Mouse (Mus musculus) adrenal gland, adult 2 months (tissue): ENCODE data around the gene Hirip3. TPM values are rescaled to one million over a fixed set of nuclear protein-coding genes. Genes with fewer than 3 reads are reported as not detected.
"Not testable (repeated sequence)": the region's sequence is repeated elsewhere in the genome, so short reads cannot be mapped to it uniquely, and the experiment has no call there.

Experiments
- DNase-seq: peaks from one replicate; pipeline ENCODE4 v3.0.0; 2021
- polyA plus RNA-seq: library from polyadenylated mRNA; depleted of rRNA; stranded (reverse); fragments of >200 nt; gene quantifications from 2 replicates; pipeline ENCODE4 v1.2.3, GENCODE M21; 2012
- total RNA-seq, 2 experiments: library from RNA; stranded (reverse); gene quantifications; 2 replicates each; pipeline ENCODE4 v1.2.3; 2021

Gene Hirip3
- total and polyA plus RNA-seq, 3 experiments: 2.9 to 16.3 (median 8.2) TPM

DNA sequence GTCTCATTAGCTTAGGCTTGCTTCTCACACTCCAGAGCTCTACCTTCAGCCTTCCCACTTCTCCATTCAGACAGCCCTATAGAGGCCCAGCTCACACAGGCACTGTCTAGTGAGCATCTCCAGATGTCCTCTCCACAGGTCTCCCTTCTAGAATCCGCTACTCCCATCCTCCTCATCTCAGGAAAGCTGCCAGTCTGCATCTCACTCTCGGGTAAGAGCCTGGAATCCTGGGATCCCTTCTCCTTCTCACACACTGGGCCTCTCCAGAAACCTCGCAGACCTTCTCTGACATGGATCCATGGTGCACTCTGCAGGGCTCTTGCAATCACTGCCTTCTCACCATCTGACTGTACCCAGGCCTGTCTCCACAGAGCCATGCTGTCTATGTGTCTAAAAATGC, 6.1 kb upstream of the Hirip3 start:
- no peak for DNase-seq

DNA sequence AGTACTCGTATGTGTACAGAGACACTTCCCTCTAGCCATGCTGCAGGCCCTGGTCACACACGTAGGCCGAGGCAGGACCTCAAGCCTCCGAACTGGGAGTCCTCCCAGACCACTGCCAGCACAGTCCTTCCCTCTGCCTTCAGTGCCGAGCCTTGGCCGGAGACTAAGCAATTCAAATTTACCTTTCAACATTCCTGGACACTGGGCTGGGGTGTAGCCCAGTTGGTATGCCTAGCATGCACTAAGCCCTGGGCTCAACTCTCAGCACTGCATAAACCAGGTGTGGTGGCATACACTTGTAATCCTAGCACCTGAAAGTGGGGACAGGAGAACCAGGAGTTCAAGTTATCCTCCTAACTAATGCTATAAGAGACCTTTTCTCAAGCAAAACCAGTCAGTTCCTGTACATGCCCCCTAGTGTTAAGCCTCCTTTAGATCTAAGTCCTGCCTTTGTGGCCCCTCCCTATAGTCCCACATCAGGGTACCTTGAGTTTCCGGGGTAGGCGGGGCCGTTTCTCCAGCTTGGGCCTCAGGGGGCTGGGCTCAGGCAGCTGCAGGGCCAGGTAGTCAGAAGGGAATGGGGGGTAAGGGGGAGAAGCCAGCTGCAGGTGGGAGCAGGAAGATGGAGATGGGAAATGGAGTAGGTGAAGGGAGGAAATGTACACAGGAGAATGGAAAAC, 4.9 kb upstream of the Hirip3 start:
- no peak for DNase-seq

DNA sequence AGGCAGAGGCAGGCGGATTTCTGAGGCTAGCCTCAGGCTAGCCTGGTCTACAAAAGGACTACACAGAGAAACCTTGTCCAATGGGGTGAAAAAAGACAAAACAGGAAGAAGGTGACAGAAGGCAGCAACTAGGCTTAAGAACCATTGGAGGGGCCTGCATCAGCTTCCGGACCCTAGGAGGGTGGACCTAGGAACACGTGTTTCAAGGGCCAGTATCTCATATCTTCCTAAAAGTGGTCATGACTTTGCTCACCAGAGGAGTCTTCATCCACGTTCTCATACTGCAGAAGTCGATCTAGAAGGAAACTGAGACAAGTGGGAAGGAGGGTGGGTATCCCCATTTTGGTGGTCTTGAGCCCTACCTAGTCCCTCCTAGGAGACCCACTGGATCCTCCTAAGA, 785 bp upstream of the Hirip3 start:
- no peak for DNase-seq

DNA sequence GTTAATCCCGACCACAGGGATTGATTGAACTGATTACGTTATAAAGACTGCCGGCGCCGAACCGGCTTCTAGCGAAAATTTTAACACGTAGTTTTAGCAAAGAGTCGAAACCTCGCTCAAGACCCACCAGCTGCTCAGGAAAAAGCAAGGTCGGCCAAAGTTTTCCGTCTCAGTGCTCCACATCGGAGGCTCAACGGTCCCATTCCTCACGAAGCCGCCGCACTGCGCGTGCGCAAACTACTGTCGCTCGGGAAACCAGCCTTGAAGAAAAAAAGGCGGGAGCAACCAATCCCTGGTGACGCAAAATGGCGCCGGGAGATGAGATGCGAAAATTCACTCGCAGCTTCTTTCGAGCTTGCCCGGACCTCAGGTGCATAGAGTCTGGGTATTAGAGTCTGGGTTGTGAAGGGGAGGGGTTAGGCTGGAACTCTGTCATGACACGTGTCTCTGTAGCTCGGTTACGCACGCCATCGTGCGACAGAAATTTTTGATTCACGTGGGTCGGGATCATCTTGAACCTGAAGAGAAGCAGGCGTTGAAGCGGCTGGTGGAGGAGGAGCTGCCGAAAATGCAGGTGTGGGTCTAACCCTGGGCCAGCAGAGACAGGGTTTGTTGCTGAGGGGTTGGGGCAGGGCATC, 494 bp downstream of the Hirip3 start, which contains the start of gene Ino80e:
Gene Ino80e (minus strand): TSS at position 231 of the 638 bp plus-strand sequence.
- DNase-seq: peak; percentile 94

DNA sequence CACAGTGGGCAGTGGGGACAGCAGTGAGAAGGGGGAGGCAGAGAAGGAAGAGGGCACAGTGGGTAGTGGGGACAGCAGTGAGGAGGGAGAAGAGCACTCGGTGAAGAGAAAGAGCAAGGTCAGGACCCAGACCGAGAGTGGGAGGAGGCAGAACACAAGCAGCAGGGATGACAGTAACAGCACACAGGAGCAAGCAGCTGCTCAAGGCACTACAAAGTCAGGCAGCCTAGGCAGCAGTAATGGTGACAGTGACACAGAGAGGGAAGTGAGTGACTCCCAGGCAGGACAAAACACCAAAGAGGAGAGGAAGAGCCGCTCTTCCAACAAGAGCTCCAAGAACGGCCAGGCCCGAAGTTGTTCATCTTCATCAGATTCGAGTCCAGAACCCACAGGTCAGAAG, 2.0 kb downstream of the Hirip3 start:
- no peak for DNase-seq

DNA sequence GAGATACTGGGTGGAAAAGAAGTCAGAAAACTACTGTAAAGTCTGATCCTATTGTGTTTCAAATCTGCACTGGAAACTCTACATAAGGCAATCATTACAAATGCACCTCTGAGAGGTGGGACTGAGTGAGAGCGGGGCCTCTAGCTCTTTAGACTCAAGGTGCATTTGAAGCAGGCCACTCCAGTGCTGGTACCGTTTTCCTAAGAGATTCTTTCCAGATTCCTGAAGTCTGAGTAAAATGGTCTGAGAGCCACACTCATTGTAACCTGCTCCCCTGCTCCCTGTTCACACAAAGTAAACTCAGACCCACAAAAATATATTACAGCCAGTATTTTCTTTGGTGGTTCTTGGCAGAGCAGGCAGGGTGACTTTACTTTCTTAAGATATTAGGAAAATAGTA, 5.8 kb downstream of the Hirip3 start:
- no peak for DNase-seq

DNA sequence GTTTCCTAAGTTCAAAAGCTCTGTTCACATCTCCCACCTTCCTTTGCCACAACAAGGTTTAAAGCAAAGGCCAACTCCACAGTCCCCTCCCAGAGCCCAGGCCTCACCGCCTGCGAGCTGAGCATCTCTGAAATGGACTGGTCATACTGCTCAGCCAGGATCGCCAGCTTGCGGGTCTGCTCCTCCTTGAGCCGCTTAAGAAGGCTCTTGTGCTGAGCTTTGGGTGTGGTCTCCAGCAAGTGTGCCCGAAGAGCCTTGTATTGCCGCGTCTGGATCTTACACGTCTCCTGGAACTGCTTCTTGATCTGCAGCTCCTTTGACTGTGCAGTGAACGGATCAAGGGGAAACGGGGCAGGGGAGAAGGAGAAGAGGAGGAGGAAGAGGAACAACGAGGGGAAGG, 6.2 kb downstream of the Hirip3 start:
- DNase-seq: no peak

DNA sequence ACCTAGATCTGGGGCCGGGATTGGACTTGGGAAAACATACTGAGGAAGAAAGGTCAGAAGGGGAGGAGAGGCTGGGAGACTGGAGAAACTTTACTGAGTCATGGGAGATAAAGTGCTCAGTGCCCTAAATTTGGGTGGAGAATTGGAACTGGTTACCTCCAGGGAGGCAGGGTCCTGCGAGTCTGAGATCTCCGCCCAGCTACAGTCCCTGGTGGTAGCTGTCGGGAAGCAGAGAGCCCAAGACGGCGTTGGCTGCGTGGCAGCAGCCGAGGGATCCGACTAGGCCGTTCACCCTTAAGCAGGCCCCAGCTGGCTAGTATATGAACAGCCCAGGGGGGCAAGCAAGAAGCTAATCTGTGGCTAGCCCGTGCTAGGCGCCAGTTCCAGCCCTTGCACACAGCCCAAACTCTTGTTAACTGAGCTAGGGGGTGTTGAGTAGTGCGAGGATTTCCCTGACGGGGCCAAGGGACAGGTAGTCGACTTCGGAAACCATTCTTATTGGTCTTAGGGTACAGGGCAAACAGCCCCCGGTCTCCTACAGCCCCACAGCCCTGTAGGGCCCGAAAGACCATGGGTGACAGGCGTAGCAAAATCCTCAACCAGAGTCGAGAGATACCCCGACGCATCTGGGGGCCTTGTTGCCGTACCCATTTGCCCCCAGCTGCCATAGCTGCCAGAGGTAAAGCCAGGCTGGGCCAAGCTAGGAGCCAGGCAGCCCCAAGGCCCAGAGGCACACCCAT, 8.2 kb downstream of the Hirip3 start:
- DNase-seq: no peak

DNA sequence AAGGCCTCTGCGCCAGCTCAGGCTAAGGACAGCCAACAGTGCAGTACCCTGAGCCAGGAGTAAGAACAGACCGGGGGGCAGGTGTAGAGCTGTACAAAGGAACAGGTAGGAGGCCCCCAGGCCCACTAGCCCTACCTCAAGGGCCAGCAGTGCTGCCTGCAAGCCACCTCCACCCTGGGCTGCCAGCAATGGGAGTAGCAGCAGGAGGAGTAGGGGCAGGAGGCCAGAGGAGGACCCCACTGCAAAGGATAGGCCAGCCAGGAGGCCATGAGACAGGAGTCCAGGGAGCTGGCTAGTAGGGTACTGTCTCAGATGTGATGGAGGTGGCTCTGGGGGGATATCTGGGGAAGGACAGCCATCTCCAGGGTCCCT, 8.7 kb downstream of the Hirip3 start:
- no peak for DNase-seq

DNA sequence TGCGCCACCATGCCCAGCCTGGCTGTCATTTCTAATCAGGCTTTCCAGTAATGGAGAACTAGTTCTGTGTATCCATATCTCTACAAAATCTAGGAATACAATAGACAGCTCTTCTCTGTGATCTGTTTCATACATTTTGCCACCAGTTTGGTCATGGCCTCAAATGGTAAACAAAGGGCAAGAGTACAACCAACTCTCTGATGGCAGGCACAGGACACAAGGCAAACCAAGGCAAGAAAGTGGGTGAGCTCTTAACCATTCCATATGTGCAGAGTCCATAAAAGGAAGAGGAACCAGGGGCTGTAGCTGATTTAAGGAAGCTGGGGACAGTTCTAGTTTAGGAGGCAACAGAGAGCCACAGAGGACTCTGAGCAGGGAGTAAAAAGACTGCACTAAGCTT, 15.5 kb downstream of the Hirip3 start:
- DNase-seq: no peak

DNA sequence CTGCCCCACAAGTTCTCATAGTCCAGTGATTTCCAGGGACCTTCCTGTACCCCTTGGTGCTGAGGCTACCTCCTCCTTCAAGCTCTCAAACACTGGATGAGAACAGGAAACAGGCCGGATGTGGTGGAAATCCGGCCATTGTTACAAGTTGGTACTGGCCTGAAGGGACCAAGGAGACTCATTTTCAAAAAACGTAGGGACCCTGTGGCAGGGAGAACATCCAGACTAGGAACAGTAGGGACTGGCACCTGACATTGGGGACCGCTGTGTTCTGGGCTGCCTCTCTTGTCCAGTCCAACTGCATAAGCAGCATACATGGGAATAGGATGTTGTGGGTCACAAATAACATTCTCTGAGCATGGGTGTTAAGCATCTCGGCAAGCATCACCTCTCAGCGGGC, 19.3 kb downstream of the Hirip3 start:
- DNase-seq: peak; percentile 47

DNA sequence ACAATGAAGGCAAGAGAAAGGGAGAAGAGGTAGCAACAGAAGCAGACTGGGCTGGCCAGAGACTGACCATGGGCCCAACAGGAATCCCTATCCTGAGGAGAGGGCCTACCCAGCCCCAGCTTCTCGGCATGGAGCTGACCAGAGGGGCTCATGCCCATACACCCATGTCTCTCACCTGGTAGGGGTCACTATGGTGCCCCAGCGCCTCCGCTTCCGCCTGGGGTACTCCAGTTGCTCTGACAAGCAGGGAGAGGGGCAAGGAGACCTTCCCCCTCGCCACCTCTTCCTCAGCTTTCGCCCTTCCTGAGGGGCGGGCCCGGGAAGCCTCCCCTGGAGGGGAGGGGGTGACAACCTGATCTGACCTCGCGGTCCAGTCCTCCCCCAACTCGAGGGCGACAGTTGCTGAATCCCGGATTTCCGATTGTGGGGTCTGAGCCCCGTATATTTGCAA, 22.0 kb downstream of the Hirip3 start:
- DNase-seq: peak; percentile 45

DNA sequence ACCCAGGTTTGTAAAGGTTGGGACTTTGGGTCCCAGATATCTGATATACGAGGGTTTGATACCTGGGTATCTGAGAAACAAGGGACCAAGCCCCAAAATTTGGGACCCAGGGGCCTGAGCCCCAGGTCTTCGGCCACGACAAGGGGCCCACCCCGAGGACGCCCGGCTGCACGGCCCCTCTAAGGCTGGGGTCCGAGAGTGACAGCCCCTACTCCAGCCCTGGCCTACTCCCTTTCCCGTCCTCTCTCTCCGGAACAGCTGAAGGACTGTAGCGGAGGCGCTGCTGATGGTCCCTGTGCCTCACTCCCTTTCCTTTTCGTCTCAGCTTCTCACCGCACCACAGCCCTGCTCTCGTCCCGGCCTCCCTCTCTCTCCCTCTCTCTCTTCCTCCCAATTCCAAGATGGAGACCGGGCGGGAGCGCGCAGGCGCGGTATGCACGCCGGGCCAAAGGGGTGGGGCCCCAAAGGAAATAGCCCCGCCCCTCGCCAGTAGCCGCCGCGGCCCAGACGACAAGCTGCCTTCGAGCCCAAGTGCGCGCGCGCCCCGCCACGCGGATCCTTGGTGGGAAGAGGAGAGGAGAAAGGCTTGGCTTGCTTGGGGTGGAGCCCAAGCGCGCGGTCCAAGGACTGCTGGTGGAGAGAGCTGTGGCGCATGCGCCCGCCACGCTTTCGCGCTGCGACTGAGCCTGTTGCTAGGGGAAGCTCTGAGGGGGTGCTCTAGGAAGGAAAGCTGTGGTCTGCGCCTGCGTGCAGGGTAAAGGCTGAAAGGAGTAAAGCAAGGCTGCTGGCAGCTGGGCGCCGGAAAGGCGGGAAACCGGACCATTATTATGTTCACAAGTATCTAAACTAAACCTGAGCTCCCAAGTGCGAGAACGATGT, 22.8 kb downstream of the Hirip3 start, which contains the start of gene Taok2:
Gene Taok2 (minus strand): TSS at position 418 of the 879 bp plus-strand sequence.
- peak; percentile 100 for DNase-seq

DNA sequence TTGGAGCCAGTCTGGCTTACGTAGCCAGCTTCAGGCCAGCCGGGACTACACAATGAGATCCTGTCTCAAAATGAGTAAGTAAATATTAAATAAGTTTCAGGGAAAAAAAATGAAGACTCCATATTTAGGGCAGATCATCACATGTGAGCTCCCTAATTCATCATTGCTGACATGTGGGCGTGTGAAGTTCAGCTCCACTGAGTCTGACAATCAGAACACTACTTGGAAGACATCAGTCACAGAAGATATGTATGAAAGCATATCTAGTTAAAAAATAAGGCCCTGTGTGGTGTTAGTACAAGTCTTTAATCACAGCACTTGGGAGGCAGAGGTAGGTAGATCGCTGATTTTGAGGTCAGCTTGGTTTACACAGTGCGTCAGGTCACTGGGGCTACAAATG, 25.5 kb downstream of the Hirip3 start:
- DNase-seq: no peak

DNA sequence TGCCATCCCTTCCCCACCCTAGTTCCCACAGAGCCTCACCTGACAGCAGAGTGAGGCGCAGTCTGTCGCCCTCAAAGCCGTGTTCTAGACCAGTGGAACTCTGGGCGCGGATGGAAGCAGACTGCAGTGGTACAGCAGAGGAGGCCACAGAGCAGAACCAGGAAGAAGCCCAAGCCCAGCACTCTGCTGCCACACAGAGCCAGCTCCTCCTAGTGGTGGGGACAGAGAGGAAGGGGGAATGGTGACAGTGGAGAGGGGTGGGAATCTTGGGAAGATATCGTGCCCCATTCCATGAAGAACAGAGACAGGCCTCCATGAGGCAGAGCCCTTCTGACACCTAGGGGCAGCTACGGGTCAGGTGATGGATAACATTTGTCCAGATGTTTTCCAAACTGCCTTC, 27.1 kb downstream of the Hirip3 start:
- DNase-seq: peak; percentile 29

DNA sequence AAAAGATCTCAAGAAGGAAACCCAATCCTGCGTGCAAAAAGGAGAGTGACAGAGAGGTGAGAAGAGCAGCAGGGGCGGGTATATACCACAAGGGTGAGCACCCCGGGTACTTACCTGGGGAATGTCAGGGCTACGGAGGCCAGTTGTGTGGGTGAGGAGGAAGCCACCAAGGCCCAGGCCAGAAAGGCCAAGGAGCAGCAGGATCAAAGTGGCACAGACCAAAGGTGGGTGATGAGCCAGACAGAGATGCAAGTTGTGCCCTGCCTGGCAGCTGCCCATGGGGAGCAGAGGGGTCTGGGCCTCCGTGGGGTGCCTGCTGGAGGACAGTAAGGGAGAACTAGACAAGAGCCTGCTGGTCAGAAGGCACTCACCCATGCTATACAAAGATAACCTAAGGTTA, 35.1 kb downstream of the Hirip3 start:
- no peak for DNase-seq

DNA sequence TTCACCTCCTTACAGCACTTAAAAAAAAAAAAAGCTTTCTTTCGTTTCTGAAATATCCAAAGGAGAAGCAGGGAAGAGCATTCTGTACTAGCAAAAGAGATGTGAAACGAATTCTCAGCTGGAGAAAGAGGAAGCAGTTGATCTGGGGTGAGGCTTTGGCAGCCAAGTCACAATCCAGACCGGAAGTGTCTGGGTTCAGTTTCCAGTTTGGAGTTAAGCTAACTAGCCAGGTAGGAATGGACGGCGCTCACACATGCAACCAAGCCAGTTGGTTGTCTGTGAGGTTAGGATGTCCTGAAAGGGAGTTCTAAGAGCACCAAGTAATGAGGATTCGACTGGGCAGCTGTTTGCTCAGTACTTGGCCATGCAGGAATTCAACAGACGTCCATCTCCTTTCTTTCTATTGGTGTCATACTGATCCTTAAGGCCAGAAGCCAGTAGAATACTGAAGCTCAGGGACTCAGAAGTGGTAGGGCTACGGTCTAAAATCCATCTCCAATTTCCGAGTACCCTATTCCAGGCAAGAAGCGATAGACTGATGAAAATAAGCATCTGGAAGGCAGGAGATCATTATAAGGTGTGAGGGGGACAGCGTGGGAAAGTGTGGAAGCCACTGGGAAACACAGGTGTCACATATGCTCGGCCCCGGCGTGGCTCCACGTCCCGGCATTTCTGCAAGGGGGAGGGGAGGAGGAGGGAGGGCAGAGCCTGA, 35.8 kb downstream of the Hirip3 start:
- no peak for DNase-seq

DNA sequence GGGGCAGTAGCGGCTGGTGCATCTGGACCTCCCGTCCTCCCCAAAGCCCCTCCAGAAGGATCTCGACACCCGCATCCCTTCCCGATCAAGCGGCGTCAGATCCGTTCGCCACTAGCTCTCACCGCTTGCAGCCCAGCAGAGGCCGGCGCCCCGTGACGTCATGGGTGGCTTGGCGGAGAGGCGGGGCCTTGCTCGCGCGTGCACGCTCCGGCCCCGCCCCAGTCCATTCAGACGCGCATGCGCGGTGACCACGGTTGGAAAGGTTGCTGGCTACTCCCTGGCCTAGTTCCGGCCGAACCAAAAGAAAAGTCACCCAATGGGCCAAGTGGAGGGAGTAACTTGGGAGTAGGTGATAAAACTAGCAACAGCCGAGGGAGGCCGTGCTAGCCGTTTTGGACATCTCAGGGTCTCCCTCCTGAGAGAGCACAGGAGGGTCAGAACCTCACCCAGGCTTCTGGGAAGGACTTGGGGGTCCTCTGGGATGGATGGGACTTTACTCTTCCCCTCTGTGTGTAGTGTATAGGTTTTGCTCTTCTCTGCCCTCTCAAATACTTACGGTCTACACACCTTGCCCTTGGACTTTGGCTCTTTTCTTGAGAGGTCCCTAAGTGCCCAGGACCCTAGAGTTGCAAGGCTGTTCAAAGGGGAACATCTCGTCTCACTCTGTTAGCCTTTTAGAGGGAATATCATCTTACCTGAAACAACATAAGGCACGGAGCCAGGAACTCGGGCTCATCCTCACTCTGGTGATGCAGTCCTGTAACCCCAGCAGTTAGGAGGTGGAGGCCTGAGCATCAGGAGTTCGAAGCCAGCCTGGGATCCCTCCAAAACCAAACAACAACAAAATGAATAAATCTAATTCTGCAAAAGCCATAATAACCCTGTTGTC, 36.6 kb downstream of the Hirip3 start:
- peak; percentile 97 for DNase-seq

DNA sequence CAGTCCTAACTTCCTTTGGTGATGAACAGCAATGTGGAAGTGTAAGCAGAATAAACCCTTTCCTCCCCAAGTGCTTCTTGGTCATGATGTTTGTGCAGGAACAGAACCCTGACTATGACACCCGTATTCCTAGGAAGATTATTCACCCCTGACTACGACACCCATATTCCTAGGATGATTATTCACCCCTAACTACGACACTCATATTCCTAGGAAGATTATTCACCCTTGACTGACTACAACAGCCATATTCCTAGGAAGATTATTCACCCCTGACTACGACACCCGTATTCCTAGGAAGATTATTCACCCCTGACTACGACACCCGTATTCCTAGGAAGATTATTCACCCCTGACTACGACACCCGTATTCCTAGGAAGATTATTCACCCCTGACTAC, 38.0 kb downstream of the Hirip3 start:
- not testable (repeated sequence) for DNase-seq

DNA sequence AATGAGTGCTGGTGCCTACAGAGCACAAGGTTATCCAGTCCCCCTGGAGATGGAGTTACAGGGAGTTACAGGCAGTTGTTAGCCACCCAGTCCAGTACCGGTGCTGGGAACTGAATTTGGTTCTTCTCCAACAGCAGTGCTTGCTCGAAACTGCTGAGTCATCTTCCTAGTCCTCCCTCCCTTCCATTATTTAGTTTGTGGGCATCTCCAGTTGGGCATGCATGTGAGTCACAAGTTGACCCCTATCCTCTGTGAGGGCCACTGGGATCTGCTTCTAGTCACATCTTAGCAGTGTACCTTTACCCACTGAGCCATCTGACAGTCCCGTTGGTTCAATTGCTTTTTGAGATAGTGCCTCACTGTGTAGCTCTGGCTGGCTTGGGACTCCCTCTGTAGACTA, 43.8 kb downstream of the Hirip3 start:
- peak; percentile 44 for DNase-seq
